In the genomic region with DNA sequence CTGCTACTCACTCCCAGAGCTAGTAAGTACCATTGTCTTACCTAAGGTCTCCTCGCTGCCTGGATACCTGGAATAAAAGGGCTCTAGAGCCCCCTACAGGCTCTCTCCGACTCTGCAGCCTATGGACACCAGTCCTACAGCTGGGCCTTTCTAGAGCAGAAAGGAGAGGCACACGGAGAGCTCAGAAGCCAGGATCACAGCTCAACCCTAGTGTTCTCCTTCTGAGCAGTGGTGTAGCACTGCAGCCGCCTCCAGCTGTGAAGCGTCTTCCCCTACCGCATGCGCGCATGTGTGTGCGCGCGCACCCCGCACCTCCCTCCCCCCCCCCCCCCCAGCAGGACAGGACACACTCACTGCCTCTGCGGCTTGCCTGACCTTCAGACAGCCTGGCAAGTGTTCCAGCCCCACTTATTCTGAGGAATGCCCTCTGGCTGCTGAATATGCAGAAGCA, we compare ENCODE assay signal across 8 mouse cellular contexts.
DNase-seq lines count a peak whose midpoint lies in the region; ATAC-seq and TF ChIP-seq lines count a peak whose summit lies in the region.

No protein-coding gene starts in this region.

- peak overlapping the region; percentile 66 for H3K4me3 ChIP-seq in cerebellum, adult 2 months (replicated peaks; ENCODE audit: insufficient read depth, low read depth, low read length)
- H3K4me3 ChIP-seq in hindbrain, embryonic 11.5 days (ENCODE audit: low read depth, low read length), result no peak overlapping the region
- no peak overlapping the region for H3K4me3 ChIP-seq in lung, embryonic 15.5 days

- H3K27me3 ChIP-seq in cerebellum, adult 2 months (ENCODE audit: control insufficient read depth, insufficient read depth, low read length), result no peaks in the 10 kb centered on the region
- H3K27me3 ChIP-seq in hindbrain, embryonic 11.5 days (ENCODE audit: control insufficient read depth, insufficient read depth, low read length), result no peaks in the 10 kb centered on the region
- H3K27me3 ChIP-seq in lung, embryonic 15.5 days, result peaks cover 7% of the 10 kb centered on the region; the same call in 1 of the 2 replicates

- H3K4me2 ChIP-seq in hindbrain, embryonic 11.5 days (replicated peaks; ENCODE audit: low read depth, low read length), result peak overlapping the region; percentile 35
- H3K4me2 ChIP-seq in lung, embryonic 15.5 days, result peak overlapping the region; percentile 45

- H3K27ac ChIP-seq in cerebellum, adult 2 months (ENCODE audit: insufficient read depth, low read length), result no peak overlapping the region
- no peak overlapping the region for H3K27ac ChIP-seq in hindbrain, embryonic 11.5 days (ENCODE audit: low read depth, low read length)
- no peak overlapping the region for H3K27ac ChIP-seq in lung, embryonic 15.5 days

- no peak for TF ChIP-seq POLR2A in cerebellum, adult 2 months (IDR thresholded peaks at IDR 0.05; ENCODE audit: borderline replicate concordance, insufficient read depth, low read length)

- peak; percentile 75 for ATAC-seq in hindbrain, embryonic 11.5 days (ENCODE audit: low FRiP score)
- peak; percentile 15; the same call in 1 of the 2 replicates for ATAC-seq in lung, embryonic 15.5 days (ENCODE audit: borderline replicate concordance, extremely low read depth, low FRiP score, low TSS enrichment)
- no peak for ATAC-seq in inflammation-experienced regulatory T-cells, adult 6 months

- peak; percentile 69 for DNase-seq in Muller cell, postnatal 12 days (ENCODE audit: inconsistent ontology term)
- DNase-seq in cerebellum, adult 2 months, result peak; percentile 81 to 82
- peak; percentile 82 for DNase-seq in forelimb bud, embryonic 11.5 days (ENCODE audit: low read depth, low spot score)
- DNase-seq in hindbrain, embryonic 11.5 days (ENCODE audit: low spot score), result peak; percentile 83
- peak; percentile 53 for DNase-seq in layer of hippocampus, adult 9-10 months (ENCODE audit: low spot score)
- peak; percentile 75 for DNase-seq in retina, adult 2 months (ENCODE audit: low read depth, low spot score)

- no peaks in the 10 kb centered on the region for H3K4me1 ChIP-seq in cerebellum, adult 2 months (ENCODE audit: control insufficient read depth, insufficient read depth, low read length)
- H3K4me1 ChIP-seq in hindbrain, embryonic 11.5 days (replicated peaks; ENCODE audit: control insufficient read depth, insufficient read depth, low read length), result peaks cover 2% of the 10 kb centered on the region; the same call in 1 of the 2 replicates
- no peaks in the 10 kb centered on the region for H3K4me1 ChIP-seq in lung, embryonic 15.5 days

- 0 out of 2 replicates have a peak overlapping the region, but pooled peaks have one; percentile 16 for H3K9ac ChIP-seq in hindbrain, embryonic 11.5 days (ENCODE audit: low read depth, low read length)
- H3K9ac ChIP-seq in lung, embryonic 15.5 days, result no peak overlapping the region

- WGBS in cerebellum, adult 2 months, result 3% methylated on average over 12 of the region's 13 CpGs
- 5% methylated on average over 12 of the region's 13 CpGs for WGBS in hindbrain, embryonic 11.5 days
- 2% methylated on average over 5 of the region's 13 CpGs for WGBS in lung, embryonic 15.5 days

- peak; percentile 75 for TF ChIP-seq CTCF in cerebellum, adult 2 months (IDR thresholded peaks at IDR 0.05; ENCODE audit: borderline replicate concordance, insufficient read depth, low read depth, low read length)

- no peaks in the 10 kb centered on the region for H3K36me3 ChIP-seq in hindbrain, embryonic 11.5 days (ENCODE audit: control insufficient read depth, insufficient read depth, low read length)
- no peaks in the 10 kb centered on the region for H3K36me3 ChIP-seq in lung, embryonic 15.5 days

- no peaks in the 10 kb centered on the region for H3K9me3 ChIP-seq in hindbrain, embryonic 11.5 days (ENCODE audit: control insufficient read depth, low read length)
- no peaks in the 10 kb centered on the region for H3K9me3 ChIP-seq in lung, embryonic 15.5 days
